Mouse (Mus musculus): Measurements from ENCODE around the gene Mettl9.

- TF ChIP-seq JUND (conservative IDR thresholded peaks at IDR 0.05; ENCODE audit: low read depth, low read length) (no peak), USF1 (IDR thresholded peaks at IDR 0.05; ENCODE audit: low read depth, low read length) (no peak), ZMIZ1 (IDR thresholded peaks at IDR 0.05; ENCODE audit: low read depth, low read length) (no peak), CTCF (conservative IDR thresholded peaks at IDR 0.05 in 1 of 2, IDR thresholded peaks at IDR 0.05 in 1 of 2; ENCODE audit: low read depth in 2 of 2, low read length in 2 of 2) (no peak), MAZ (IDR thresholded peaks at IDR 0.05; ENCODE audit: low read depth, low read length) (no peak), HCFC1 (IDR thresholded peaks at IDR 0.05; ENCODE audit: low read depth, low read length) (no peak), E2F4 (IDR thresholded peaks at IDR 0.05; ENCODE audit: insufficient replicate concordance, low read depth, low read length) (no peak), CHD1 (IDR thresholded peaks at IDR 0.05; ENCODE audit: low read depth, low read length) (no peak), MEF2A (IDR thresholded peaks at IDR 0.05; ENCODE audit: borderline replicate concordance, low read depth, low read length) (no peak), POLR2A (IDR thresholded peaks at IDR 0.05; ENCODE audit: low read depth, low read length) (no peak), MYC (IDR thresholded peaks at IDR 0.05; ENCODE audit: low read depth, low read length) (no peak), TCF12 (IDR thresholded peaks at IDR 0.05; ENCODE audit: low read depth, low read length) (no peak), EP300 (IDR thresholded peaks at IDR 0.05; ENCODE audit: low read length) (no peak)
Measured at GRCm38 (mm10) chr7:121041989-121042388, 7.7 kb downstream of the Mettl9 start.
